Mouse (Mus musculus) limb, embryonic 14.5 days (tissue): ENCODE results near the gene Il34. TPM values are rescaled to one million over a fixed set of nuclear protein-coding genes. Genes with fewer than 3 reads are reported as not detected.

Source experiments
- ATAC-seq: fragments of 200-750 bp; cut with Nextera tagmentation; 2 replicates; pipeline ENCODE4 v1.8.0; 2017; ENCODE audit warnings: low read depth, moderate number of reproducible peaks, moderate TSS enrichment; ENCODE audit not compliant: low FRiP score
- DNase-seq: peaks from one replicate; pipeline ENCODE4 v3.0.0-alpha.2; 2015; ENCODE audit warnings: low spot score
- H3K27ac ChIP-seq: fragments of 300-500 bp; sonication (generic); replicated peaks from 2 replicates; pipeline ENCODE4 v1.5.1; 2014; ENCODE audit warnings: low read depth, mild to moderate bottlenecking, low read length, moderate library complexity, mixed read lengths
- H3K27me3 ChIP-seq: fragments of 300-500 bp; sonication (generic); 2 replicates; pipeline ENCODE4 v1.6.1; 2014; ENCODE audit warnings: low read length, mixed read lengths; ENCODE audit not compliant: control insufficient read depth, insufficient read depth
- H3K36me3 ChIP-seq: fragments of 300-500 bp; sonication (generic); 2 replicates; pipeline ENCODE4 v1.6.1; 2014; ENCODE audit warnings: mild to moderate bottlenecking, low read length, moderate library complexity, mixed read lengths; ENCODE audit not compliant: control insufficient read depth, insufficient read depth
- H3K4me1 ChIP-seq: fragments of 300-500 bp; sonication (generic); 2 replicates; pipeline ENCODE4 v1.6.1; 2014; ENCODE audit warnings: antibody characterized with exemption, low read length, mixed read lengths; ENCODE audit not compliant: control insufficient read depth, insufficient read depth
- H3K4me2 ChIP-seq: fragments of 300-500 bp; sonication (generic); replicated peaks from 2 replicates; pipeline ENCODE4 v1.6.1; 2014; ENCODE audit warnings: low read depth, mild to moderate bottlenecking, low read length, moderate library complexity; ENCODE audit not compliant: severe bottlenecking
- H3K4me3 ChIP-seq: fragments of 300-500 bp; sonication (generic); replicated peaks from 2 replicates; pipeline ENCODE4 v1.5.1; 2014; ENCODE audit warnings: low read length
- H3K9ac ChIP-seq: fragments of 300-500 bp; sonication (generic); 2 replicates; pipeline ENCODE4 v1.6.1; 2014; ENCODE audit warnings: mild to moderate bottlenecking, low read depth, low read length, moderate library complexity; ENCODE audit not compliant: severe bottlenecking
- H3K9me3 ChIP-seq: fragments of 300-500 bp; sonication (generic); 2 replicates; pipeline ENCODE4 v1.6.1; 2016; ENCODE audit warnings: low read length; ENCODE audit not compliant: control insufficient read depth
- POLR2A ChIP-seq: fragments of 200-500 bp; IDR thresholded peaks from 2 replicates; pipeline ENCODE4 v1.8.0; 2012; ENCODE audit warnings: inconsistent platforms, mild to moderate bottlenecking, moderate library complexity, borderline replicate concordance; ENCODE audit not compliant: insufficient read depth, insufficient read length; ENCODE audit errors: extremely low read depth
- WGBS: fragments of 180-500 bp; shearing (Covaris S2); extraction: QIAGEN DNeasy Blood & Tissue Kit; methylation state at CpG from one replicate; pipeline ENCODE4 v1.1.7; 2014; 5-methylcytosine and 5-hydroxymethylcytosine counted together
- polyA plus RNA-seq, 2 experiments: library from polyadenylated mRNA; depleted of rRNA in 1 of 2; stranded (reverse) in 1 of 2; unstranded in 1 of 2; fragments of >200 nt; fragmentation: Nextera tagmentation in 1 of 2; extraction: Ambion mirVana in 1 of 2; gene quantifications; 2 replicates each; pipeline versions ENCODE4 v1.2.1 to v1.2.3; 2012 to 2014

The Il34 gene
- polyA plus RNA-seq, 2 experiments: 0.95 to 1.6 TPM

- TF ChIP-seq POLR2A: no peak
- H3K4me2 ChIP-seq: no peak overlapping the region
- no peak for DNase-seq
- H3K9me3 ChIP-seq: no peaks in the 10 kb centered on the region
- H3K27ac ChIP-seq: no peak overlapping the region
- no peak overlapping the region for H3K9ac ChIP-seq
- ATAC-seq: no peak
- no peaks in the 10 kb centered on the region for H3K4me1 ChIP-seq
- no peak overlapping the region for H3K4me3 ChIP-seq
- no peaks in the 10 kb centered on the region for H3K36me3 ChIP-seq
- WGBS: 89% methylated on average over 6 of the region's 6 CpGs
- H3K27me3 ChIP-seq: no peaks in the 10 kb centered on the region
These were observed 38.5 kb downstream of the Il34 start for GRCm38 (mm10) chr8:110767261-110767660.

GRCm38 (mm10) chr8:110764671-110765070 is 41.1 kb downstream of the Il34 start:
- Histone ChIP-seq H3K4me3 (no peak overlapping the region), H3K27me3 (no peaks in the 10 kb centered on the region), H3K9me3 (no peaks in the 10 kb centered on the region), H3K4me2 (no peak overlapping the region), H3K36me3 (no peaks in the 10 kb centered on the region), H3K4me1 (no peaks in the 10 kb centered on the region), H3K9ac (no peak overlapping the region), H3K27ac (no peak overlapping the region)
- WGBS: 75% methylated on average over 3 of the region's 3 CpGs
- no peak for TF ChIP-seq POLR2A
- ATAC-seq (no peak), DNase-seq (no peak)

- H3K4me2 ChIP-seq: no peak overlapping the region
- no peaks in the 10 kb centered on the region for H3K27me3 ChIP-seq
- no peaks in the 10 kb centered on the region for H3K4me1 ChIP-seq
- no peak overlapping the region for H3K4me3 ChIP-seq
- H3K9ac ChIP-seq: no peak overlapping the region
- H3K36me3 ChIP-seq: no peaks in the 10 kb centered on the region
- ATAC-seq (no peak), DNase-seq (no peak)
- no peak overlapping the region for H3K27ac ChIP-seq
- WGBS: 64% methylated on average over 6 of the region's 6 CpGs
- H3K9me3 ChIP-seq: no peaks in the 10 kb centered on the region
- no peak for TF ChIP-seq POLR2A
These were observed 43.7 kb downstream of the Il34 start for GRCm38 (mm10) chr8:110761988-110762387.

- H3K9me3 ChIP-seq: no peaks in the 10 kb centered on the region
- TF ChIP-seq POLR2A: no peak
- H3K27ac ChIP-seq: no peak overlapping the region
- H3K27me3 ChIP-seq: no peaks in the 10 kb centered on the region
- no peak overlapping the region for H3K4me2 ChIP-seq
- H3K4me3 ChIP-seq: no peak overlapping the region
- H3K4me1 ChIP-seq: no peaks in the 10 kb centered on the region
- no peaks in the 10 kb centered on the region for H3K36me3 ChIP-seq
- no peak overlapping the region for H3K9ac ChIP-seq
- 53% methylated on average over 5 of the region's 5 CpGs for WGBS
- DNase-seq (no peak), ATAC-seq (no peak)
These were observed 44.5 kb downstream of the Il34 start for GRCm38 (mm10) chr8:110761185-110761584.

- no peaks in the 10 kb centered on the region for H3K4me1 ChIP-seq
- no peak overlapping the region for H3K27ac ChIP-seq
- H3K4me2 ChIP-seq: no peak overlapping the region
- H3K9me3 ChIP-seq: no peaks in the 10 kb centered on the region
- H3K27me3 ChIP-seq: no peaks in the 10 kb centered on the region
- no peak overlapping the region for H3K9ac ChIP-seq
- WGBS: 70% methylated on average over 7 of the region's 7 CpGs
- no peaks in the 10 kb centered on the region for H3K36me3 ChIP-seq
- no peak for ATAC-seq
- no peak for DNase-seq
- H3K4me3 ChIP-seq: no peak overlapping the region
- TF ChIP-seq POLR2A: no peak
These were observed 45.3 kb downstream of the Il34 start for GRCm38 (mm10) chr8:110760280-110760940.
